Mouse (Mus musculus): Measurements from ENCODE around the gene Vmn2r33. TPM values are rescaled to one million over a fixed set of nuclear protein-coding genes. Genes with fewer than 3 reads are reported as not detected.
"Not testable (repeated sequence)": the region's sequence is repeated elsewhere in the genome, so short reads cannot be mapped to it uniquely, and the experiment has no call there.

Gene Vmn2r33
- not detected in 2 replicates for polyA plus RNA-seq (2016; fragmentation: Nextera tagmentation; extraction: Ambion mirVana)

DNA sequence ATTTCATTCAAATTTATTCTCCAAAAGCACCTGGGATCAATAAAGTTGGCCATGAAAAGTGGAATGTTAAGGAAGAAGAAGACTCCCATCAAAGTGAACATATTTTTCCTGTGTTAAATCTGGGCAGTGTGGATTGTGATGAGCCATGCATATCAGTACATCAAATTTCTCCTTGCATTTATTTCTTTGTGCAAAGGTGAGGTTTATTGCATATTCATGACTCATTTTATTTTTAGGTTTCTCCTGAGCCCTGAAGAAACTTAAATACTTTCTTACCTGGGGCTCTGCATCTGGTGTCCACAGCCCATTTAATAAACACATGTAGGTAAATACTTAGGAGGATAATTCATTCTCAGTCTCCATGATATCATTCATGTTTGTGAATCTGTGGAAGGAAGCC lies at the start of gene Vmn2r33:
Gene Vmn2r33 (minus strand): TSS at position 101 of the 400 bp plus-strand sequence.
- H3K4me1 ChIP-seq (replicated peaks); H3K9me3 ChIP-seq; H3K27me3 ChIP-seq; H3K4me2 ChIP-seq; H3K4me3 ChIP-seq (replicated peaks); ATAC-seq (ENCODE audit: insufficient number of reproducible peaks, insufficient read depth, low FRiP score, low TSS enrichment, low read depth); H3K36me3 ChIP-seq; H3K27ac ChIP-seq; H3K9ac ChIP-seq (replicated peaks): not testable (repeated sequence)

Other genes starting within 250 kb of the Vmn2r33 start
- gene Vmn2r30, start 229.2 kb downstream of the Vmn2r33 start, polyA plus RNA-seq (2016; fragmentation: Nextera tagmentation; extraction: Ambion mirVana): 0.04 TPM in 1 of 2 replicates, not detected in the other
- gene Gm45783, start 192.2 kb downstream of the Vmn2r33 start, polyA plus RNA-seq (2016; fragmentation: Nextera tagmentation; extraction: Ambion mirVana): not detected in 2 replicates
- gene Vmn2r31, start 167.1 kb downstream of the Vmn2r33 start, polyA plus RNA-seq (2016; fragmentation: Nextera tagmentation; extraction: Ambion mirVana): not detected in 2 replicates
- gene Vmn2r32, start 86.8 kb downstream of the Vmn2r33 start, polyA plus RNA-seq (2016; fragmentation: Nextera tagmentation; extraction: Ambion mirVana): not detected in 2 replicates
- not detected in 2 replicates for gene Vmn2r34, start 122.7 kb upstream of the Vmn2r33 start, polyA plus RNA-seq (2016; fragmentation: Nextera tagmentation; extraction: Ambion mirVana)

Data from limb, embryonic 12.5 days (tissue).